Mouse (Mus musculus) cerebellum, adult 2 months (tissue): ENCODE data around the gene Dock9.

Experiments
- CTCF ChIP-seq: fragments of 200-500 bp; IDR thresholded peaks from 2 replicates; pipeline ENCODE4 v1.5.1; 2011; ENCODE audit warnings: low read depth, mild to moderate bottlenecking, control low read depth, low read length, moderate library complexity, borderline replicate concordance; ENCODE audit not compliant: insufficient read depth
- POLR2A ChIP-seq: fragments of 200-500 bp; IDR thresholded peaks from 2 replicates; pipeline ENCODE4 v1.6.1; 2011; ENCODE audit warnings: low read length, control low read depth, borderline replicate concordance; ENCODE audit not compliant: insufficient read depth

DNA sequence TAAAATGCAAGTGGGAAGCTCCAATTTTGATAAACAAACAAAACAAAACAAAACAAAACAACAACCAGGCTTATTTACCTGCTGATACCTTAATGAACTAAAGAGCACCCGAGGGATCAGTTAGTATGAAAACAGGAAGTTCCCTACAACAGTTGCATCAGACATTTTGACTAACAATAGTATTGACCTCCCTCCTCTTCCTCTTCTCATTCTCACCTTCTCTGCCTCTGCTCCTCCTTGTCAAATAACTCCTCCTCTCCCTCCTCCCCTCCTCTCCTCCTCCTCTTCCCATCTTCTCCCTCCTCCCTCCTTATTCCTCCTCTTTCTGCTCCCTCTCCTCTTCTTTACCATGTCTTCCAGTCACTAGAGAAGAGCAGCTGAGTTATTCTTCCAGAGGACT lies 270.4 kb downstream of the Dock9 start:
- TF ChIP-seq CTCF (no peak), POLR2A (no peak)
